Mouse (Mus musculus): ENCODE measurements around the gene Csdc2. TPM values are rescaled to one million over a fixed set of nuclear protein-coding genes. Genes with fewer than 3 reads are reported as not detected.
A peak's percentile ranks its signal among the peaks of the same experiment; 100 is the strongest.

Csdc2 gene
- polyA plus RNA-seq, 1 experiment from 2014 or later, result 287 TPM

DNA sequence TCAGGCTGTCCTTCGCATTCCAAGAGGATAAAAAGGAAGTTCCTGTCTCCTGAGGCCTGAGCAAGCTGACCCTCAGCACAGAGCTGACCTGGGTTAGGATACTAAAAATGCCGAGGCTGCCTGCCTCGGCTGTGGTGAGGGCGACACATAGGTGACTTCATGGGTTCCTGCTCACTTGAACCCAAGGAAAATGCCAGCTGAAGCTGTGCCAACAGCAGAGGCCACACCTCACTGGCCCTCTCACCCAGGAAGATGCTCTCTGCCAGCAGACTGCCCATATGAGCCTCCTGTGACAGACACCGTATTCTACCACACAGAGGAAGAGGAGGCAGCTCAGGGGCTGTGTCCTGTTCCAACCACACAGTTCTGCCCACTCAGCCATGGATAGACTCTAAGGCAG is 17.5 kb upstream of the Csdc2 start:
- H3K4me1 ChIP-seq (ENCODE audit: control insufficient read depth, insufficient read depth, low read depth, low read length), result peaks cover 25% of the 10 kb centered on the region
- H3K4me3 ChIP-seq (ENCODE audit: low read length), result no peak overlapping the region
- no peak overlapping the region for H3K27ac ChIP-seq (ENCODE audit: low read depth, low read length)
- H3K9me3 ChIP-seq (ENCODE audit: control insufficient read depth, low read length), result no peaks in the 10 kb centered on the region
- ATAC-seq, result no peak
- 89% methylated on average over 5 of the region's 5 CpGs for WGBS
- H3K4me2 ChIP-seq (ENCODE audit: low read length), result no peak overlapping the region
- no peaks in the 10 kb centered on the region for H3K27me3 ChIP-seq (replicated peaks; ENCODE audit: control insufficient read depth, insufficient read depth, low read length)
- no peak overlapping the region for H3K9ac ChIP-seq (ENCODE audit: low read depth, low read length)
- H3K36me3 ChIP-seq (ENCODE audit: control insufficient read depth, insufficient read depth, low read length), result peaks cover 15% of the 10 kb centered on the region

DNA sequence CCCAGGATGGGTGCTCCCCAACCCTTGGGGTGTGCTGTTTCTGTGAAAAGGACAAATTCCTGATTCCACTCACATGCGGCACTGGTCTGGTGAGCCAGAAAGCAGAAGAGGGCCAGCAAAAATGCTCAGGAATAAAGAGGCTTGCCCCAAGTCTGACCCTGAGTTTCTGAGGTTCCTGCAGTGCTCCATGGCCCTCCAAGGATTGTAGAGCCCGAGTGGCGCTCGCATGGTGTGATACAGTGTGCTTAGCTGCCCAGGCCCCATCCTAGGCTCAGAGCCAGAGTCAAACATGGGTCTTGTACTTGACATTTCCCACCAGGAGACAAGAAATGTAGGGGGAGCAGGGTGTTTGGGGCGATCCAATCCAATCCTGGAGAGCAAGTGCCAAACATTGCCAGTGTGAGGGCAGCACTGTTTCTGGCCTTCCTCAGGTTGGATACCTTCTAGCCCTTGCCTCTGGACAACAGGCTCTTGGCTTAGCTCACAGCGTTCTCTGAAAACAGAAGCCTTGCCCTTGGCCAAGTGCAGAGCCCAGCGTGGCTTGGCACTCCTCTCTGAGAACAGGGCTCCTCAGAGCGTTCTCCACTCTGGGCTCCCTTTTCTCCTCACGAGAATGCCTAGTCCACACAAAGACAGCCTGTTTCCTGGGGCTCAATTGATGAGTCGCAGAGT is 15.9 kb upstream of the Csdc2 start:
- no peak overlapping the region; the same call in 1 of the 2 replicates for H3K9ac ChIP-seq (ENCODE audit: low read depth, low read length)
- peak; percentile 68 for ATAC-seq
- WGBS, result 73% methylated on average over 10 of the region's 10 CpGs

DNA sequence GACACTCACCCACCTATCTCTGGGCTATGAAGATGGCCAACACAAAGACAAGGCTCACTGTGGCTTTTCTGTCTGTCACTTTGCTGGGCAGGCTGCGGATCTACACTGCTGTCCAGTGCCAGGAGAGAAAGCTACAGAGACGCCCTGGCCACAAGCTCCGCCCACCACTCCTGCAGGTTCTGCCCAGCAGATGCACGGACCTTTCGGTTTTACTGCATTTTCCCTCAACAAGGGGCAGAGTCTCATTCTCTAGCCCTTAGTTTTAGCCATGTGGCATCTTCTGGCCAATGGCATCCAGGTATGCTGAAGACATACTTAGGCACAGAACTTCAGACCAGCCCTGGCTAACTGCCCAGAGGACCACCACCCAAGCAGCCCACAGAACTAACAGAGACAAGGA is 15.3 kb upstream of the Csdc2 start:
- 0 out of 2 replicates have a peak, but pooled peaks cover 4% of the 10 kb centered on the region for H3K36me3 ChIP-seq (ENCODE audit: control insufficient read depth, insufficient read depth, low read length)
- H3K9me3 ChIP-seq (ENCODE audit: control insufficient read depth, low read length), result no peaks in the 10 kb centered on the region
- peaks cover 34% of the 10 kb centered on the region for H3K4me1 ChIP-seq (ENCODE audit: control insufficient read depth, insufficient read depth, low read depth, low read length)
- no peak overlapping the region; the same call in 1 of the 2 replicates for H3K9ac ChIP-seq (ENCODE audit: low read depth, low read length)
- no peak overlapping the region for H3K4me2 ChIP-seq (ENCODE audit: low read length)
- H3K4me3 ChIP-seq (ENCODE audit: low read length), result no peak overlapping the region
- H3K27me3 ChIP-seq (replicated peaks; ENCODE audit: control insufficient read depth, insufficient read depth, low read length), result no peaks in the 10 kb centered on the region
- H3K27ac ChIP-seq (ENCODE audit: low read depth, low read length), result peak overlapping the region; percentile 67
- no peak for ATAC-seq
- 59% methylated on average over 5 of the region's 5 CpGs for WGBS

More for the DNA sequence above, 15.9 kb upstream of the Csdc2 start:
- no peaks in the 10 kb centered on the region for H3K27me3 ChIP-seq (replicated peaks; ENCODE audit: control insufficient read depth, insufficient read depth, low read length)
- peaks cover 34% of the 10 kb centered on the region for H3K4me1 ChIP-seq (ENCODE audit: control insufficient read depth, insufficient read depth, low read depth, low read length)
- H3K36me3 ChIP-seq (ENCODE audit: control insufficient read depth, insufficient read depth, low read length), result peaks cover 9% of the 10 kb centered on the region
- H3K27ac ChIP-seq (ENCODE audit: low read depth, low read length), result peak overlapping the region; percentile 67
- H3K9me3 ChIP-seq (ENCODE audit: control insufficient read depth, low read length), result no peaks in the 10 kb centered on the region
- no peak overlapping the region for H3K4me2 ChIP-seq (ENCODE audit: low read length)
- no peak overlapping the region for H3K4me3 ChIP-seq (ENCODE audit: low read length)

DNA sequence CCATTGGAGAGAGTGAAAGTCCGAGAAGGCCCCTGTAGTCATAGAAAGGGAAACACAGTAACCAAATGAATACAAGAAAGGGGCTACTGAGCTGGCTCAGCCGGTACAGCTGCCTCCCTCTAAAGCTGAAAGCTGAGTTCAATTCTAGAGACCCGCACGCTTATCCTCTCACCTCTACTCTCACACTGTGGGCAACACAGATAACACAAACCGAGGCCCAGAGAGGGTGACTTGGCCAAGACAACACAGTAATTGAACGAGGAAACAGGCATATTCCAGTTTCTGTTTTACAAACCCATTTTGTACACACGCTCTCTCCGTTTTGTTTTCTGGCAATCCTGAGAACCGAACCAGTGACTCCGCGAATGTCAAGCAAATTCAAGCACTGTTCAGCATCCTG is 11.6 kb upstream of the Csdc2 start:
- Histone ChIP-seq H3K27me3 (replicated peaks; ENCODE audit: control insufficient read depth, insufficient read depth, low read length) (no peaks in the 10 kb centered on the region), H3K36me3 (ENCODE audit: control insufficient read depth, insufficient read depth, low read length) (no peaks in the 10 kb centered on the region), H3K27ac (ENCODE audit: low read depth, low read length) (no peak overlapping the region), H3K4me2 (ENCODE audit: low read length) (peak overlapping the region; percentile 95), H3K9ac (ENCODE audit: low read depth, low read length) (0 out of 2 replicates have a peak overlapping the region, but pooled peaks have one; percentile 81), H3K9me3 (ENCODE audit: control insufficient read depth, low read length) (no peaks in the 10 kb centered on the region), H3K4me1 (ENCODE audit: control insufficient read depth, insufficient read depth, low read depth, low read length) (peaks cover 35% of the 10 kb centered on the region), H3K4me3 (ENCODE audit: low read length) (peak overlapping the region; percentile 82)
- WGBS, result 83% methylated on average over 11 of the region's 11 CpGs
- no peak for ATAC-seq

DNA sequence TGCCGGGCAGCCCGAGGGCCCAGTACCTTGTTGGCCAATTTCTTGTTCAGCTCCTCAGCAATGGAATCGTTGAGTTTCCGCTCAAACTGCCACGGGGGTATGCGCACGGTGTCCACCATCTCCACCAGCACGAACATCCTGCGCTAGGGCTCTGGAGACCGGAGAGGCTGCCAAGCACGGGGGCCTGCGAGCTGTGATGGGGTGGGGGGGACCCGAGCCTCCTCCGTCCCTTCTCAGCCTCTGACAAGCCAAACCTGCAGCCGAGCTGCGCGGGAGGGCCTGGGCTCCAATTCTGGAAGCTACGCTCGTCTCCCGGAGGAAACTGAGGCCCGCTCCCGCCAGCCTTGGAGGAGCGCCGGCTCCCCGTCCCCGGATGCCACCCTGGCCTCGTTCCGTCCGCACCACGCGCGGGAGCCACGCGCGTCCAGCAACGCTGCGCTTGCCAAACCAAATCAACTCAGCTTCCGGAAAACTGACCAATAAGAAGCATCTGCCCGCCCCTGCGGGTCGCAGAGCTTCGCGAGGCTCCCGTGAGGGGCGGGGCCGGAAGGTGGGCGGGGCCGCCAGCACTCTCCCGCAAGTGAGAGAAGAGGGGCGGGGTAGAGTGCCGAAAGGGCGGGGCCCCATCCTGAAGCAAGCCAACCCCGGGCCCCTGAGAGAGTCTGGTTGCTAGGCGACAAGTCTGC is 10.7 kb upstream of the Csdc2 start, which contains the start of gene Polr3h:
Polr3h (minus strand) TSS at position 481 of the 686 bp plus-strand sequence.
- Histone ChIP-seq H3K9ac (ENCODE audit: low read depth, low read length) (peak within 1 kb of the TSS; percentile 81), H3K4me1 (ENCODE audit: control insufficient read depth, insufficient read depth, low read depth, low read length) (peaks cover 31% of the 10 kb centered on the region), H3K4me2 (ENCODE audit: low read length) (peak within 1 kb of the TSS; percentile 95), H3K9me3 (ENCODE audit: control insufficient read depth, low read length) (no peaks in the 10 kb centered on the region), H3K27ac (ENCODE audit: low read depth, low read length) (peak within 1 kb of the TSS; percentile 87), H3K36me3 (ENCODE audit: control insufficient read depth, insufficient read depth, low read length) (no peaks in the 10 kb centered on the region), H3K4me3 (ENCODE audit: low read length) (peak within 1 kb of the TSS; percentile 82), H3K27me3 (replicated peaks; ENCODE audit: control insufficient read depth, insufficient read depth, low read length) (no peaks in the 10 kb centered on the region)
- 1% methylated on average over 49 of the region's 54 CpGs for WGBS
- peak; percentile 95 for ATAC-seq

DNA sequence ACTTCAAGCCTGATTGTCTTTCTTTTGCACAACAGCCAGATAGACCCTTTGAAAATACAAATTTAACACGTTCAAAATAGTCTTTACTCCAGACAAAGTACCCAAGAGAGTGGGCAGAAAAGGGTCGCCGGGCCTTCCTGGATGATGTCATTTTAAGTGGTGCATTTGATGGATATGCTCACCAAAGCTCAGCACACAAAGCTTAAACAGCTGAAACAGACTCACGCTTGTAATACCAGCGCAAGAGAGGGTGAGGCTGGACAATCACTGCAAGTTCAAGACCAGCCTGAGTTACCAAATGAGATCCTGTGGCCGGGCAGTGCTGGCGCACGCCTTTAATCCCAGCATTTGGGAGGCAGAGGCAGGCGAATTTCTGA is 10.1 kb upstream of the Csdc2 start:
- no peaks in the 10 kb centered on the region for H3K36me3 ChIP-seq (ENCODE audit: control insufficient read depth, insufficient read depth, low read length)
- ATAC-seq, result no peak; the same call in 1 of the 2 replicates
- no peaks in the 10 kb centered on the region for H3K9me3 ChIP-seq (ENCODE audit: control insufficient read depth, low read length)
- no peak overlapping the region for H3K9ac ChIP-seq (ENCODE audit: low read depth, low read length)
- peaks cover 25% of the 10 kb centered on the region for H3K4me1 ChIP-seq (ENCODE audit: control insufficient read depth, insufficient read depth, low read depth, low read length)
- H3K4me2 ChIP-seq (ENCODE audit: low read length), result peak overlapping the region; percentile 95
- 26% methylated on average over 9 of the region's 9 CpGs for WGBS
- H3K4me3 ChIP-seq (ENCODE audit: low read length), result peak overlapping the region; percentile 82
- peak overlapping the region; percentile 87 for H3K27ac ChIP-seq (ENCODE audit: low read depth, low read length)
- H3K27me3 ChIP-seq (replicated peaks; ENCODE audit: control insufficient read depth, insufficient read depth, low read length), result no peaks in the 10 kb centered on the region

DNA sequence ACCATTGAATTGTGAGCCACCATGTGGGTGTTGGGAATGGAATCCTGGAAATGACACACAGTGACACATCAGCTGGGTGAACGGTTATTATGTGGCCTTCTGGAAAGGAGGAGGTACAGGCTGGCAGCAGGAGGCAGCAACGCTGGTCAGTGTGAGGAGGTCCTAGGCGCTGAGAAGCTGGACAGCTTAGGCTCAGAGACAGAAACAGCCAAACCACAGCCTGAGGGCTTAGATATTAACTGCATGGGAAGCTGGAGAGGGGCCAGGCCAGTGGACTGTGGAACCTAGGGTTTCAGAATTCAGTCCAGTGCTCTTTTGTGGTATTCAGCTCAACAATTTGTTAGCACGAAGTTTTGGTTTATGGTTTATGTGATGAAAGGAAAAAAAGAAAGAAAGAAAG is 8.8 kb upstream of the Csdc2 start:
- no peak overlapping the region for H3K4me3 ChIP-seq (ENCODE audit: low read length)
- no peaks in the 10 kb centered on the region for H3K36me3 ChIP-seq (ENCODE audit: control insufficient read depth, insufficient read depth, low read length)
- no peak for ATAC-seq
- H3K9ac ChIP-seq (ENCODE audit: low read depth, low read length), result no peak overlapping the region
- H3K4me2 ChIP-seq (ENCODE audit: low read length), result no peak overlapping the region
- peaks cover 21% of the 10 kb centered on the region for H3K4me1 ChIP-seq (ENCODE audit: control insufficient read depth, insufficient read depth, low read depth, low read length)
- H3K27me3 ChIP-seq (replicated peaks; ENCODE audit: control insufficient read depth, insufficient read depth, low read length), result no peaks in the 10 kb centered on the region
- WGBS, result 36% methylated on average over 4 of the region's 4 CpGs
- no peaks in the 10 kb centered on the region for H3K9me3 ChIP-seq (ENCODE audit: control insufficient read depth, low read length)
- H3K27ac ChIP-seq (ENCODE audit: low read depth, low read length), result peak overlapping the region; percentile 7

DNA sequence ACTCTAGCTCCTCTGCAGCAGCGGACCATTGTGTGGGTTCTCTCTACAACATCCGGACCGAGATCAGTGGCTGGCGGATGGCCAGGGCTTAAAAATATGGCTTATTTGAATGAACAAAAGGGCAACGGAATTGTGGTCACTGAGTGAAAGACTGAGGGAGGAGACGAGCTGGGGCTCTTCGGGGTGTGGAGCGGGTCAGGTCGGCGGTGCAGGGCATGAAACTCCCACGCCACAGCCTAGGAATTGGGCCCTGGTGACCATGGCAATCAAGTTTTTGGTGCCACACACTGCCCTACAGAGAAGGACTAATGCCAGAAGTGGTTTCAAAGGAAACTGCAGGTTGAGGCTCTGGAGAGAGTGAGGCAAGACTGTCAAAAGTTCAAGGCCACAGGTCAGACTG is 8.3 kb upstream of the Csdc2 start:
- WGBS, result 45% methylated on average over 11 of the region's 11 CpGs
- Histone ChIP-seq H3K4me2 (ENCODE audit: low read length) (no peak overlapping the region), H3K27me3 (replicated peaks; ENCODE audit: control insufficient read depth, insufficient read depth, low read length) (no peaks in the 10 kb centered on the region), H3K27ac (ENCODE audit: low read depth, low read length) (peak overlapping the region; percentile 7), H3K9ac (ENCODE audit: low read depth, low read length) (no peak overlapping the region; the same call in 1 of the 2 replicates), H3K4me1 (ENCODE audit: control insufficient read depth, insufficient read depth, low read depth, low read length) (peaks cover 22% of the 10 kb centered on the region), H3K9me3 (ENCODE audit: control insufficient read depth, low read length) (no peaks in the 10 kb centered on the region), H3K4me3 (ENCODE audit: low read length) (no peak overlapping the region), H3K36me3 (ENCODE audit: control insufficient read depth, insufficient read depth, low read length) (no peaks in the 10 kb centered on the region)
- no peak for ATAC-seq

DNA sequence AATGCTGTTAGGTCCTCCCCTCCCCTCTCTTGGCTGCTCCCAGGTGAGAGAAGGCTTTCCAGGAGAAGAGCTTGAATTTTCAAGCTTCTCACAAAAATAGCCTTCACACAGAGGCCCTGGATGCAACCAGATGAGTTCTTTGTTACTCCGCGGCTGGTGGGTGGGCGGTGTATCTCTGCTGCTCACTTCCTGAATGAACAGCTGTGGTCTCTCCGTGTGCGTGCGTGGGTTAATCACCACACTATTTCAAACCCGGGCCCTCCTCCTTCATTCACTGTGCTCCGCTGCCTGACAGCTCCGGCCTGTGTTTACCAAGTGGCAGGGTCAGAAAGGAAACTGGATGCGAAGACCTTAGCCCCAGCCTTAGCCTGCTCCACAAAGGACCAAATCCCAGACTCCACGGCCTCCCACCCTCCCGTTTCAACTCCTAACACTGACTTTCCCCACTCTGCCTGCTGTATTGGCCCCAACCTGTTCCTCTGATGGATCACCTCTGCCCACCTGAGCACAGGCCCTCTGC is 3.5 kb upstream of the Csdc2 start:
- Histone ChIP-seq H3K36me3 (ENCODE audit: control insufficient read depth, insufficient read depth, low read length) (no peaks in the 10 kb centered on the region), H3K27ac (ENCODE audit: low read depth, low read length) (no peak overlapping the region), H3K27me3 (replicated peaks; ENCODE audit: control insufficient read depth, insufficient read depth, low read length) (no peaks in the 10 kb centered on the region), H3K4me1 (ENCODE audit: control insufficient read depth, insufficient read depth, low read depth, low read length) (peaks cover 17% of the 10 kb centered on the region), H3K9me3 (ENCODE audit: control insufficient read depth, low read length) (no peaks in the 10 kb centered on the region), H3K4me2 (ENCODE audit: low read length) (no peak overlapping the region; the same call in 1 of the 2 replicates), H3K4me3 (ENCODE audit: low read length) (no peak overlapping the region), H3K9ac (ENCODE audit: low read depth, low read length) (no peak overlapping the region)
- no peak for ATAC-seq
- 31% methylated on average over 12 of the region's 12 CpGs for WGBS

Measured in hindbrain, embryonic 16.5 days (tissue).